Mouse (Mus musculus) granulocyte monocyte progenitor cell, adult 5-6 weeks (primary cell): ENCODE measurements around the gene Slc4a7. TPM values are rescaled to one million over a fixed set of nuclear protein-coding genes. Genes with fewer than 3 reads are reported as not detected.
A peak's percentile ranks its signal among the peaks of the same experiment; 100 is the strongest.
"Not testable (repeated sequence)": the region's sequence is repeated elsewhere in the genome, so short reads cannot be mapped to it uniquely, and the experiment has no call there.

Experiments
- ATAC-seq: replicated peaks from 2 replicates; pipeline ENCODE4 v1.8.0; 2016; ENCODE audit warnings: mild to moderate bottlenecking, moderate TSS enrichment, inconsistent platforms; ENCODE audit not compliant: poor library complexity, severe bottlenecking
- total RNA-seq, 2 experiments: library from RNA; stranded (forward) in 1 of 2; stranded (reverse) in 1 of 2; fragments of 200-712, 200-1000 nt in 1 of 2; fragments of >200 nt in 1 of 2; fragmentation: Nextera tagmentation in 1 of 2; gene quantifications; 2 replicates each; pipeline ENCODE4 v1.2.3; 2014 to 2017

Slc4a7 gene
- total RNA-seq, 2 experiments from 2014 or later: 23.8 to 40.2 TPM

DNA sequence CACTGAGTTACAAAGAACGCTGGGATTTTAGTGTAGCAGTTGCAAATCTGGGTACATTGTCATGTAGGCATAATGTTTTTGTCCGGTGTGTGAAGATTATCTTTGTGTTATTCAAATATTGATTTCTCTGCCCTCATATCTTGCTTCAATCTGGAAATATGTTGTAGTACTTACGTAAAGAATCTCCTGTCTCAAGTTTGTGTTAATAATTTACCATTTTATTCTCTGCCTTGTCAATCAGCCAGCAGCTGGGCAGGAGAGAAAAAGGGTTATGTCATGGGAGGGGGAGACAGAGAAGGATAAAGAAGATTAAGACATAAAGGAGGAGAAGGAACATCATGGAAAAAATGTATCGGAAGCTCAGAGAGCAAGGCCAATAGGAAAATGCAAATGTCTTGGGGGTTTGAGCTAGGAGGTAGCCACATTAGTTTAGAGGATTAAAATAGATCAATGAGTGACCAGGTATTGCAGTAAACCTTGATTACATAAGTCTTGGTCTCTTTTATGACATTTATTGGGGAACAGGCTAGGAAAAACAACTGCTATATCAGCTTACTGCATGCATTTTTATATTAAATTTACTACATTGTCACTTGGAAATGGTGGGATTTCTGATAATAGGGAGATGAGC is 87.9 kb downstream of the Slc4a7 start:
- ATAC-seq: no peak

DNA sequence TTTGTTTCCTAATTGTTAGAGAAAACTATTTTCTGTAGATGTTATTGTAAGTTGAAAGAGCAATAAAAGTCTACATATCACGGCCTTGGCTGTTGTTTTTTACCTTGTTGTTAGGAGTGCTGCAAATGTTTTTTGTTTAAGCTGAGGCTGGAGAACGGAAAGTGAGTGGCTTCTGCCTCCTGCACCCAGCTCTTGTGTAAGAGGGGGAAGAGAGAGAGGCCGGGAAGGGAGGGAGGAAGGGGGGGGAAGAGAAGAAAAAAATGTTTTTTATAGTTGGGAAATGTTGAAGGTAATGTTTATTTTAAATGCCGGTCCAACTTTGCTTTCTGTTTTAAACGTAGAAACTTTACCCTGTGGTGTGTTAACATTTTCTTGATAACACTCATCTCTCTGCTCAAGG is 97.8 kb downstream of the Slc4a7 start:
- ATAC-seq: peak; percentile 68

DNA sequence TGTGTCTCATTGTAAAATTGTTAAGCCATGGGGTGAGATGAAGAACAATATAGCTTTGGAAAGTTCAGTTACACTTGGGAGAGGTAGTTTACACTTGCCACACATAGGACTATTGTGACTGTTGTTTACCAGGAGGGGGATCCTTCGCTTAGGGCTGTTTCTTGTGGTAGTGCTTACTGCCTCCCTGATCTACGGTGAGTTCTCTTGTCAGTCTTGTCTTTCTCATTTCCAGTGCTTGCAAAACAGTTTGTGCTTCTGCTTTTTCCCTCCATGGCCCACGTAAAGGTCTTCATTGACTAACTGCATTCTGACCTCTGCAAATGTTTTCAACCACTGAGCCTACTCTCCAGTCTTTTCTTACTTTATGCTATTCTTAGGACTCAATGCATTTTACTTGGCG is 98.3 kb downstream of the Slc4a7 start:
- peak; percentile 79 for ATAC-seq

DNA sequence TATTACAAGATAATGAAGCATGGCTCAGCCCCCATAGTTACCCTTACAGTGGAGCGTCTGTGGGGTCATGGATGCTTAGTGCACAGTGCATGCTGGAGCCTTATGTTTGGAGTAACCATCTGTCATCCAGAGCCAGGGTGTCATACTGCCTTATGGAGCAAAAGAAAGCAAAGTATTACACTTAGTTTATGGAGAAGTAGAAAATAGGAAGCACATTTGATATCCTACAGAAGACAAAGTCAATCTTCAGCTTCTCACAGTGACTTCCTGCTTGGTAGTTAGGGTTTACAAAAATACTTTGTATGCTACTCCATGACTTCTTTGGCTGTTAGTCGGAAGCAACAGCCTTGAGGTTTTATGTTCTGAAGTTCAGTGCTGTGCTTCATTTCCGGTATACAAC is 98.7 kb downstream of the Slc4a7 start:
- peak; percentile 61 for ATAC-seq

GRCm38 (mm10) chr14:14803115-14803514 is 101.0 kb downstream of the Slc4a7 start, which contains the start of gene Nek10:
Gene Nek10, plus strand, starts transcription at chr14:14803415.
- ATAC-seq: not testable (repeated sequence)

DNA sequence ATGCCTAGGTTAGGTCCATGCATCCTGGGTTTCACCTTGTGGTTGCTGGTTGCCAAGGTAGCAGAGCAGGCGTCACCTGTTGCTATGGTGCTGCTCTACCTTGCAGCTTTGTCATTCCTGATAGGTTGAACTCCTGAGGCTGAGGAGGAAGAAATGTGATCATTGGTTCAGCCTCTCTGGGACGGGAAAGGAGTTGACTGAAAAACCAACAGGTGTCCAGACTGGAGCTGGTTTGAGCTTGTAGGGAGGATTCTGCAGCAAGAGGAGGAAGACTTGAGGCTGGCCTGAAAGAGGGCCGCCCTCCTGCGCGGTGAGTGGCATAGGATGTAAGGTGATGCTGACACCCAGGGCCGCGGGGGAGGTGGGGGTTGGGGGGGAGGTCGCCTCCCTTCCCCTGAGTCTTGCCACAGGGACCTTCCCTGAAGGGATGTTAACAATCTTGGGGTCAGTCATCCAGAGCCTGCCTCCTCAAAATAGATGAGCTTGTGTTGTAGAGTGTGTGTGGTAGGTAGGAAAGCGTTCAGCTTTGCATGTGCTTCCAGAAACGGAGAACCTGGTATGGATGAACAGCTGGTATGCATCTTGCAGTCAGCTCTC is 101.9 kb downstream of the Slc4a7 start:
- ATAC-seq: no peak

GRCm38 (mm10) chr14:14804518-14805212 is 102.6 kb downstream of the Slc4a7 start:
- ATAC-seq: peak; percentile 73

- no peak for ATAC-seq
Measured at GRCm38 (mm10) chr14:14832520-14833240, 130.6 kb downstream of the Slc4a7 start.

DNA sequence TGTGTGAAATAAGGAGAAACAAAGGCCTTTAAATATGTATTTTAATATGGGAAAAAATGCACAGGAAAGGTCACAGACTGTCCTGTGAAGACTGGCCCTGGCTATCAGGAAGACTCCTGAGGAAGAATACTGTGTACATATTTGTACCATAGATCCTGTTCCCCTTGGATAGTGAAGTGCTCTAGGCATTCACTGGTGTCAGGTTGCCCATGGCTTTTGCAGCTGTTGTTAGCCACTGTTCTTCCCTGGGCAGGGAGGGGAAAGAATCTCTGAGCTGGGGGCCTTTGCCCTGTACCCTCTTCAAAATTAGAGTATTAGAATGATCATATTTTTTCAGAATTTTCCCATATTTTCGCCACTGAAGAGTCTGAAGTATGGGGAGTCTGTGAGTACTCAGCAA is 131.4 kb downstream of the Slc4a7 start:
- ATAC-seq: no peak

DNA sequence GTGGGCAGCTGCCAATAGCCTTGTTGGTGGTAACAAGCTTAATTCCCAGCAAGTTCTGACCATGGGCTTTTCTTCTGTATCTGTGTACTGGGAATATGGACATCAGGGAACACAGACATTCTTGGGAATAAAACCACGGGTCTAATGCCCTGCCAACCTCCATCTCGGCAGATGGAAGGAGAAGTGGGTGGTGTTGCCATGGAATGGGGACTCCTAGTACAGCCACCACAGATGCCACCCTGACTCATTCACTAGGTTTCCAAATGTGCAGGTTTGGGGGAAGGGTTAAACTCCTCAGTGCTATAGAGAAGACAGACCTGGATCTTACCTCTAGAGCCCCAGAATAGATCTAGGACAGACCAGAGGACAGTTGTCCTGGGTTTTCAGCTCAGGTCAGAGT is 132.2 kb downstream of the Slc4a7 start:
- ATAC-seq: peak; percentile 14; the same call in 1 of the 2 replicates

- no peak for ATAC-seq
Measured at GRCm38 (mm10) chr14:14837627-14838026, 135.5 kb downstream of the Slc4a7 start.

- ATAC-seq: no peak
Measured at GRCm38 (mm10) chr14:14838109-14838508, 136.0 kb downstream of the Slc4a7 start.

DNA sequence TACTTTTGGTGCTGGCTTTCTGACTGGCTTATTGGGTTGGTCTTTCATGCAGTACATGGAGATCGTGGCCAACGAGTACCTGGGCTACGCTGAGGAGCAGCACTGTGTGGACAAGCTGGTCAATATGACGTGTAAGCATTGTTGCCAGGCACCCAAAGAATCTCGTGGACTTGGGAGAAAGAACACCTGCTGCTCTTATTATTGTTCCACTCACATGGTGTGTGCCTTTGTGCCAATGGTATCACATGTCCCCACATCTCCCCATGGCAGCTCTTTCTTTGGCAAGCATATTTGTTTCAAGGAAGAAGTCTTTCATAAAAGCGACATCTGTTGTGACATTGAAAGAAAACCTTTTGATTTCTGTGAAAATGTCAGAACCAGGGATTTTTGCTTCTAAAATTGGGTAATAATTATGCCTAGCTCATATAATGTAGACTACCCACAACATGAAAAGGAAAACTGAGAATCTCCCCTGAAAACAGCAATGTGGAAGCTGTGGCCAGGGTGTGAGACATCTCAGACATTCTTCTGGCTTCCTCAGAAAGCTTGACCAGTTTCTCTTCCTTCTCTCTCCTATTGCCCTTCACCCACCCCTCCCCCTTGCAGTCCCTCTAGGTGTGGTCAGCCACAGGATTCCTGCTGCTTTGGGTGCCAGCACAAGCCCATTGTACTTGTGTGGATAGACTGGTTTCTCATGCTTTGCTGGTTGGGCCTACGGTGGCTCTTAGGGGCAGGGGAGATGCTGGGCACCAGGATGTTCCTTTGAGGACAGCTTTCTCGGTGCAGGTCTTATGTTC is 140.9 kb downstream of the Slc4a7 start:
- ATAC-seq: peak; percentile 94

Other genes with a start within 250 kb of the Slc4a7 start
- gene Nek10, start 101.1 kb downstream of the Slc4a7 start, total RNA-seq (2014; fragmentation: Nextera tagmentation): not detected in 2 replicates
- not detected in 2 replicates for gene Nek10, start 101.1 kb downstream of the Slc4a7 start, total RNA-seq (2017)